Mouse (Mus musculus) forebrain, embryonic 13.5 days (tissue): ENCODE results near the gene Polr3b. TPM values are rescaled to one million over a fixed set of nuclear protein-coding genes. Genes with fewer than 3 reads are reported as not detected.

Experiments used
- polyA plus RNA-seq: library from polyadenylated mRNA; unstranded; fragments of >200 nt; fragmentation: Nextera tagmentation; extraction: Ambion mirVana; gene quantifications from 2 replicates; pipeline ENCODE4 v1.2.1, GENCODE M21; 2015

Polr3b gene
- polyA plus RNA-seq, 1 experiment from 2014 or later: 13.3 TPM

Other genes with a start within 250 kb of the Polr3b start
- gene Nuak1, start 181.7 kb upstream of the Polr3b start, polyA plus RNA-seq: 5.3 and 7.4 TPM in 2 replicates
- 36.4 and 39.0 TPM in 2 replicates for gene Ckap4, start 88.2 kb upstream of the Polr3b start, polyA plus RNA-seq
- gene Tcp11l2, start 45.7 kb upstream of the Polr3b start, polyA plus RNA-seq: 14.0 and 16.7 TPM in 2 replicates
- gene Rfx4, start 133.8 kb downstream of the Polr3b start, polyA plus RNA-seq: 11.8 and 15.6 TPM in 2 replicates